Mouse (Mus musculus) G1E (cell line): ENCODE results near the gene H2al1f.

ENCODE experiments used
- CTCF ChIP-seq: IDR thresholded peaks from 2 replicates; pipeline ENCODE4 v1.5.1; 2012; ENCODE audit warnings: low read depth, low read length, inconsistent platforms, mixed read lengths
- GATA1 ChIP-seq: IDR thresholded peaks from 2 replicates; pipeline ENCODE4 v1.6.1; 2012; ENCODE audit warnings: borderline replicate concordance, low read length, inconsistent platforms, mixed read lengths
- POLR2AphosphoS5 ChIP-seq: IDR thresholded peaks from 2 replicates; pipeline ENCODE4 v1.6.1; 2012; ENCODE audit warnings: low read depth, low read length, inconsistent platforms; ENCODE audit not compliant: insufficient replicate concordance
- TAL1 ChIP-seq: conservative IDR thresholded peaks from 2 replicates; pipeline ENCODE4 v1.6.1; 2012; ENCODE audit warnings: low read depth, low read length, inconsistent platforms, mixed read lengths

GRCm38 (mm10) chrX:11277083-11277482, 37.9 kb upstream of the H2al1f start:
- TF ChIP-seq CTCF (no peak), POLR2AphosphoS5 (no peak), GATA1 (no peak), TAL1 (no peak)
